Mouse (Mus musculus) hindbrain, postnatal 0 days (tissue): ENCODE data around the gene Sdccag8. TPM values are rescaled to one million over a fixed set of nuclear protein-coding genes. Genes with fewer than 3 reads are reported as not detected.

Experiments
- ATAC-seq: fragments of 200-750 bp; cut with Nextera tagmentation; 2 replicates; pipeline ENCODE4 v1.8.0; 2017; ENCODE audit warnings: mild to moderate bottlenecking, moderate TSS enrichment, moderate library complexity
- DNase-seq: peaks from one replicate; pipeline ENCODE4 v3.0.0-alpha.2; 2015; ENCODE audit warnings: low spot score
- H3K27ac ChIP-seq: fragments of 300-500 bp; sonication (generic); 2 replicates; pipeline ENCODE4 v1.5.1; 2014; ENCODE audit warnings: mild to moderate bottlenecking
- H3K27me3 ChIP-seq: fragments of 300-500 bp; sonication (generic); 2 replicates; pipeline ENCODE4 v1.6.1; 2014; ENCODE audit warnings: low read length, mixed read lengths; ENCODE audit not compliant: insufficient read depth
- H3K36me3 ChIP-seq: fragments of 300-500 bp; sonication (generic); 2 replicates; pipeline ENCODE4 v1.6.1; 2014; ENCODE audit warnings: low read length, mixed read lengths; ENCODE audit not compliant: insufficient read depth
- H3K4me1 ChIP-seq: fragments of 300-500 bp; sonication (generic); 2 replicates; pipeline ENCODE4 v1.6.1; 2014; ENCODE audit warnings: antibody characterized with exemption, low read length, mixed read lengths; ENCODE audit not compliant: insufficient read depth
- H3K4me2 ChIP-seq: fragments of 300-500 bp; sonication (generic); 2 replicates; pipeline ENCODE4 v1.6.1; 2014; ENCODE audit warnings: low read depth, mild to moderate bottlenecking, low read length, moderate library complexity, mixed read lengths
- H3K4me3 ChIP-seq: fragments of 300-500 bp; sonication (generic); 2 replicates; pipeline ENCODE4 v1.5.1; 2014; ENCODE audit warnings: low read length
- H3K9ac ChIP-seq: fragments of 300-500 bp; sonication (generic); replicated peaks from 2 replicates; pipeline ENCODE4 v1.6.1; 2014; ENCODE audit warnings: mild to moderate bottlenecking, low read length, moderate library complexity, mixed read lengths
- H3K9me3 ChIP-seq: fragments of 300-500 bp; sonication (generic); 2 replicates; pipeline ENCODE4 v1.6.1; 2016; ENCODE audit warnings: low read length, mixed read lengths
- CTCF ChIP-seq: IDR thresholded peaks from 2 replicates; pipeline ENCODE4 v1.5.1; 2016; ENCODE audit warnings: antibody characterized with exemption, control low read depth, low read depth
- WGBS: fragments of 180-500 bp; shearing (Covaris S2); extraction: QIAGEN DNeasy Blood & Tissue Kit; methylation state at CpG from one replicate; pipeline ENCODE4 v1.1.7; 2014; 5-methylcytosine and 5-hydroxymethylcytosine counted together
- polyA plus RNA-seq: library from polyadenylated mRNA; unstranded; fragments of >200 nt; fragmentation: Nextera tagmentation; extraction: Ambion mirVana; gene quantifications from 2 replicates; pipeline ENCODE4 v1.2.1, GENCODE M21; 2015
- total RNA-seq: library from RNA; depleted of rRNA; stranded (reverse); fragments of >200 nt; gene quantifications from 2 replicates; pipeline ENCODE4 v1.2.3, GENCODE M21; 2014

Gene Sdccag8
- total and polyA plus RNA-seq, 2 experiments from 2014 or later, result 10.1 to 23.1 TPM

DNA sequence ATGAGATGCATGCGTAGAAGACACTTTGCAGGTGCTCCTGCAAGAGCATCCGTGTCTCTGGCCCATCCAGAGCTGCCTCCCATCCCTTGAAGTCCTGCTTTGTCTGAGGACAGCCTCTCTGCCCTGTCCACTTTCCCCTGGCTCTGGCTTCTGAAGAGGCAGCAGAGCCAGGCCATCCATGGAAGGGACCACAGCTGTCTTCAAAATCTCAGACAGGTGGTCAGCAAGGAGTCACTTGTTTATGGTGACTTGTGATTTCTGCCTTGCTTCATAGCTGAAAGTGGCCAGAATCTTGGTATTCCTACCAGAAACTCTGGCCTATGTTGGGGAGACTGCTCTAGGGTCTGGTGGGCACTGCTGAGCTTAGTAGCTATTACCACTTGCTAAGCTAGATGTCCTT lies 202.3 kb downstream of the Sdccag8 start:
- ATAC-seq (no peak), DNase-seq (no peak)
- Histone ChIP-seq H3K27me3 (no peaks in the 10 kb centered on the region), H3K9ac (no peak overlapping the region), H3K27ac (no peak overlapping the region), H3K4me2 (no peak overlapping the region), H3K36me3 (peaks cover 6% of the 10 kb centered on the region; the same call in 1 of the 2 replicates), H3K9me3 (no peaks in the 10 kb centered on the region), H3K4me3 (no peak overlapping the region), H3K4me1 (peaks cover 12% of the 10 kb centered on the region; the same call in 1 of the 2 replicates)
- TF ChIP-seq CTCF, result no peak
- 82% methylated on average over 2 of the region's 2 CpGs for WGBS

DNA sequence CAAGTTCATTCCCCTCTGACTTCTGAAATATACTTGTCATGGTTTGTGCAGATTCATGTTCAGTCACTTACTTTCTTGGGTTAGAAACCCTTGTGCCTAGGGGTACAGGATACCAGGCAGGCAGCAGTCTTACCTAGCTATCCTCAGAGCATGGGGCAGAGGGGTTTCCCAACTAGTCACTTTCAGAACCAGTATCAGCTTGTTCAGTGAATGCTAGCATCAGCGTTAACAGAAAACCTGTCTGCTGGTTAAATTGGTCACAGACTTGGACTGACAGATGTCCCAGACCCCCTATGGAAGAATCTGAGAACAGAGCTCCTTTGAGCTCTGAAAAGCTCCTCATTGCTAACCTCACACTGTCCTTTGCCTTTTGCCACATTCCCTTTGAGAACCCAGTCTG lies 204.3 kb downstream of the Sdccag8 start:
- Histone ChIP-seq H3K9me3 (no peaks in the 10 kb centered on the region), H3K27ac (no peak overlapping the region), H3K4me3 (no peak overlapping the region), H3K27me3 (no peaks in the 10 kb centered on the region), H3K4me1 (peaks cover 12% of the 10 kb centered on the region; the same call in 1 of the 2 replicates), H3K36me3 (peaks cover 17% of the 10 kb centered on the region), H3K4me2 (no peak overlapping the region), H3K9ac (no peak overlapping the region)
- DNase-seq (no peak), ATAC-seq (no peak)
- WGBS, result 65% methylated on average over 1 of the region's 1 CpGs
- TF ChIP-seq CTCF, result no peak

DNA sequence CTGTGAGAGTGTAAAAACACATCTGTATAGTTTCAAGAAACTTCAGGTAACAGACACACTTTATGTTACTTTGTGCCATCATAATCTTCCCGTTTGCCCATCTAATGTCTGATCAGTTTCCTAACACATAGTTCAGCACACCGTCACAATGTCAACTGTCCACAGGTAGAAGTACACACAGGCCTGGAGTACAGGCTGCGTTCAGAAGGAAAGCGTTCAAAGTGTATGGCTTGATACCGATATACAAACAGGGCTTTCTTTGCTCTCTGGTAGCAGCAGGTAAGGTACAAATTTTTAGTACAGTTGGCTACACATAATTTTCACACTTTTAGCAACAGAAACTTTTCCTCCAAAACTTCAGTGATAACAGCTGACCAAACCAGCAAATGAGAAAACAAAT lies 205.2 kb downstream of the Sdccag8 start:
- 95% methylated on average over 5 of the region's 5 CpGs for WGBS
- H3K4me3 ChIP-seq, result no peak overlapping the region
- H3K27ac ChIP-seq, result no peak overlapping the region
- peaks cover 9% of the 10 kb centered on the region; the same call in 1 of the 2 replicates for H3K4me1 ChIP-seq
- no peak overlapping the region for H3K9ac ChIP-seq
- no peak for DNase-seq
- H3K4me2 ChIP-seq, result no peak overlapping the region
- TF ChIP-seq CTCF, result no peak
- H3K9me3 ChIP-seq, result no peaks in the 10 kb centered on the region
- H3K27me3 ChIP-seq, result no peaks in the 10 kb centered on the region
- ATAC-seq, result no peak
- peaks cover 20% of the 10 kb centered on the region for H3K36me3 ChIP-seq

DNA sequence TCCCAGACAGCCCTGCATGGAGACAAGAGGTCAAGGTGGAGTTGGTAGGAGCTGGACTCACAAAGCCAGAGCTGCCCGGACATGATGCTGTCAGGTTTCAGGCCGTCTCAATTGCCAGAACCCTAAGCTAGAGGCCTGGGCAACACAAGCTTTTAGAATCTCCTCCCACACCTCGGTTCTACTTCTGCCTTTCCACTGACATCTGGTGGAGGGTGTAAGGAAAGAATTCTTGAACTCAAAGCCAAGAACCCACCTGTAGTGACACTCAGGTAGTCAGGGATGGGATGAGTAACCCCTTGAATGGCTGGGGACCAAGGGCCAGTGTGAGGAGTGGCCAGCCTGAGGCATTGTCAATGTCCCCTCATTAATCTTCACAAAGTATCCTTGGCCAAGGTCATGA lies 208.3 kb downstream of the Sdccag8 start:
- ATAC-seq, result no peak

DNA sequence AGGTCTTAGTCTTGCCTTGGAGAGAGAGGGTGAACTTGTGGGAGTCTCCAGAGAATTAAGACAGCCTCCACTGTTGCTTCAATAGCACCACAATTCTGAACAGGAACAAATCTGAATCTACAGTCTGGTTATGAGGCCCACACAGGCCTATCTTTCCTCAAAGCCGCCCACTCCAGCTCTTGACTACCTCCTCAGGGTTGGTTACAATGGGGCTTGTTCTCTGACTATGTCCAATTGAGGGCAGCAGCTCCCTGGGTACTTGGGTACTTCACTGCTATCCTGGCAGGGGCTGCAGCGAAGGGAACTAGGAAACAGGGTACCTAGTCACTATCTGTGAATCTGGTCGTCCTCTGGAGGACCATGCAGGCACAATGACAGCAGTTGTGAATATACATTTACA lies 213.2 kb downstream of the Sdccag8 start:
- WGBS, result 83% methylated on average over 3 of the region's 3 CpGs
- Histone ChIP-seq H3K27me3 (no peaks in the 10 kb centered on the region), H3K36me3 (peaks cover 17% of the 10 kb centered on the region; the same call in 1 of the 2 replicates), H3K4me2 (no peak overlapping the region), H3K9ac (no peak overlapping the region), H3K27ac (no peak overlapping the region), H3K4me3 (no peak overlapping the region), H3K4me1 (no peaks in the 10 kb centered on the region), H3K9me3 (no peaks in the 10 kb centered on the region)
- no peak for DNase-seq
- TF ChIP-seq CTCF, result no peak
- ATAC-seq, result no peak

More for the DNA sequence above, 208.3 kb downstream of the Sdccag8 start:
- Histone ChIP-seq H3K27ac (no peak overlapping the region), H3K4me2 (no peak overlapping the region), H3K27me3 (no peaks in the 10 kb centered on the region), H3K9me3 (no peaks in the 10 kb centered on the region), H3K9ac (no peak overlapping the region), H3K4me3 (no peak overlapping the region), H3K4me1 (no peaks in the 10 kb centered on the region), H3K36me3 (peaks cover 23% of the 10 kb centered on the region)
- WGBS, result 62% methylated on average over 3 of the region's 3 CpGs
- DNase-seq, result no peak
- TF ChIP-seq CTCF, result peak; percentile 15; the same call in 1 of the 2 replicates

DNA sequence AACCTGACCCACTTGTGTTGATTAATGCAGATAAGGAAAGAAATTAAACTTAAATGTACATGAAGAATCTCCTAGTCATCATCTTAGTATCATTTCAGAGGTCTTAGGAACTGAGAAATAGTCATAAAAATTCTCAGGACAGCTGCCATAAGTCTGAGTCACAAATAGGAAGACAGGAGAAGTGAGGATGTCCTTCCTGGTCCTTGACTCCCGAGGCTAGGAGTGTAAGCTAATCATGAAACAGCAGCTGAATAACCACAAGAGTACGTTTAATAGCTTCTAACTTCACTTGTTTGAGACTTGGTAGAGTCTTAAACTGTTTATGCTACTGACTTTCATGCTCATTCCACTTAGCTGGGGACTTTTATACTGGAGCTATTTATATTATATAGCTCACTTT lies 214.6 kb downstream of the Sdccag8 start:
- WGBS, result 87% methylated on average over 2 of the region's 2 CpGs
- 0 out of 2 replicates have a peak, but pooled peaks cover 11% of the 10 kb centered on the region for H3K36me3 ChIP-seq
- H3K27ac ChIP-seq, result no peak overlapping the region
- H3K4me3 ChIP-seq, result no peak overlapping the region
- ATAC-seq (no peak), DNase-seq (no peak)
- no peak for TF ChIP-seq CTCF
- H3K9me3 ChIP-seq, result no peaks in the 10 kb centered on the region
- H3K9ac ChIP-seq, result no peak overlapping the region
- H3K27me3 ChIP-seq, result no peaks in the 10 kb centered on the region
- no peak overlapping the region for H3K4me2 ChIP-seq
- H3K4me1 ChIP-seq, result no peaks in the 10 kb centered on the region

DNA sequence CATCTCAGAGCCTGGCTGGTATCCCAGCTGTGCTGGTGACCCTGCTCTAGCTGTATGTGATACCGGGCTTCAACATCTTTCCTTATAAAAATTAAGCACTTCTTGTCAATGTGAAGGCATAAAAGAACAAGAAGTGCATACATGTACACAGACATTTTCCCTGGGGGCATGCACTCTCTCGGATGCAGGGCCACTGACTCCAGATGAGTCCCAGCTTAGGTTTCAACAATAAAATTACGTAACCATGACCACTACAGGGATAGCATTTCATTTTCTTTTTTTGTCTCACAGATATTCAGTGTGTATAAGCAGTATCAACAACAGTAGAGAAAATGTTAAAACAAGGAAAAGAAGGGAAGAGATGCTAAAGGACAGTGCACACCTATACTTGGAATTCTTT lies 216.2 kb downstream of the Sdccag8 start:
- no peaks in the 10 kb centered on the region for H3K27me3 ChIP-seq

More for the DNA sequence above, 216.2 kb downstream of the Sdccag8 start:
- Histone ChIP-seq H3K4me3 (no peak overlapping the region), H3K27ac (no peak overlapping the region), H3K4me2 (no peak overlapping the region), H3K9ac (no peak overlapping the region), H3K9me3 (no peaks in the 10 kb centered on the region), H3K36me3 (0 out of 2 replicates have a peak, but pooled peaks cover 4% of the 10 kb centered on the region), H3K4me1 (no peaks in the 10 kb centered on the region)
- no peak for ATAC-seq
- WGBS, result 62% methylated on average over 3 of the region's 3 CpGs
- TF ChIP-seq CTCF, result no peak
- no peak for DNase-seq
